Mouse (Mus musculus) urinary bladder, postnatal 4 days (tissue): ENCODE measurements around the gene H2-M10.3.
"Not testable (repeated sequence)": the region's sequence is repeated elsewhere in the genome, so short reads cannot be mapped to it uniquely, and the experiment has no call there.

ENCODE experiments used
- DNase-seq, 2 experiments: peaks; one replicate each; pipeline ENCODE4 v3.0.0; 2021 to 2022; ENCODE audit warnings: low spot score in 2 of 2

Gene H2-M10.3

GRCm38 (mm10) chr17:36368317-36368716 lies at the start of gene H2-M10.3:
Gene H2-M10.3 (minus strand): TSS chr17:36368417.
- DNase-seq = not testable (repeated sequence)

DNA sequence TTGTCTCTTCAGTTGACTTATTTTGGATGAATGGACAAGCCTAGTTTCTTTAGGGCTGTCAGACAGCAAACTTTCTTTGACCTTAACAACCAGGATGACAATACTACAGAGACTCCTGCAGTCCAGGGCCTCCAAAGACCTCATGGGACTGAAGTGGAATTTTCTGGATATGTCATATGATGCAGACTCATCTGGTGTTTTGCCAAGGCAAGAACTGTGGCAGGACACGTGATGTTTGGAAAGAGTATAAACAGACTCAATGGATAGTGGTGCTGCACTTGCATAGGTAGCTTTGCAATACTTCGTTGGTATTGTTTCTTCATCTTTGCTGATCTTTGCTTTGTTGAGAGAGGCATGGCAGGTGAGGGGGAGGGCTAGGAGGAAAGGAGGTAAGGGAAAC lies 49.2 kb upstream of the H2-M10.3 start:
- DNase-seq = no peak

GRCm38 (mm10) chr17:36415407-36415806 lies 47.2 kb upstream of the H2-M10.3 start:
- no peak for DNase-seq

DNA sequence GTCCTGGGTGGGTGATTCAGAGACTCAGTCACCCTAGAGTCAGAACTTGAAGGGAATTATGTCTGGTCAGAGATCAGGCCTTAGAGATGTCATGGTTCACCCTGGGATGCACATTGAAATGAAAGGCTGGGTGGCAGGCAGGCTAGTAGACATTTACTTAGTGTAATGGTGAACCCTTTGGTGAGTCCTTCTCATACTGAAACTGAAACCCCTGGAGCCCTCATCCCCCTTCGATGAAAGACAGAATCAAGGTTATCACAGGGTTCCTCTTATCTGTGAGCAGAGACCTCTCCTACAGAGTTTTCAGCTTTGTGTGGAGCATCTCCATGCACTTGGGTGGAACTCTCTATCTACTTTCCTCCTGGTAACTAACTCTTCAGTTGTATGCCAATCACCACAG lies 46.1 kb upstream of the H2-M10.3 start:
- no peak for DNase-seq

DNA sequence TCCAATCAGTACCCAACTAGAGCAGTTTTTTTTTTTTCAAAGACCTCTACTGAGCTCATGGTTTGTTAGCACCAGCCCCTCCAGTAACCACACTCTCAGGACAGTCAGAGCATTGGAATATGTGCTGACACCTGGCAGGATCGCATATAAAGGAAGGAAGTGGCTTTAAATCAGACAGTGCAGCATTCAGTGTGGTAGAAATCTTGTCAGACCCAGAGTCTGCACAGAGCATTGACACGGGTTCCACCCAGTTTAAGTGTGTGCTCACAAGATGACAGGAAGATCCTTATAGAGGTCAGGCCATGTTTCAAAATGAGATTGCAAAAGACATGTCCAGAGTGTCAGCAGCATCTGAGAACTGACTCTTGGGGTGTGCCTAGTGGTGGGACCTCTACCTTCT lies 21.7 kb upstream of the H2-M10.3 start:
- DNase-seq = no peak

DNA sequence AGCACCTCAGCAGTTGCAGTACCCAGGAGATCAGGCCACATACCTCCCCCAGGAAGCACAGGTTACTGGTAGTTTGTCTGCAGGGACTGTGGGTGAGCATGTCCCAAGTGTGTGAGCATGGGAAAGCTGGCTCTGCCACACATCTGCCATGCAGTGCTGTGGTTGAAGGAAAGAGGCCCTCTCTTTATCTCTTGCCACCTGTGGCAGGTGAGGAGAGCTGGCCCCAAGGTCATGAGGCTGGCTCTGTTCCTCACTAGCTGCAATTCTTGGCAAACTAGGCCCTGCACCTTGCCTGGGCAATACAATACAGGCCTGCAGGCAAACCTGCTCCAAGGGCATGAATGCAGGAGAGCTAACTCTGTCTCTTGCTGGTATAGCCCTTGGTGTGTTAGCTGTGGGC lies 5.8 kb downstream of the H2-M10.3 start:
- not testable (repeated sequence) for DNase-seq

DNA sequence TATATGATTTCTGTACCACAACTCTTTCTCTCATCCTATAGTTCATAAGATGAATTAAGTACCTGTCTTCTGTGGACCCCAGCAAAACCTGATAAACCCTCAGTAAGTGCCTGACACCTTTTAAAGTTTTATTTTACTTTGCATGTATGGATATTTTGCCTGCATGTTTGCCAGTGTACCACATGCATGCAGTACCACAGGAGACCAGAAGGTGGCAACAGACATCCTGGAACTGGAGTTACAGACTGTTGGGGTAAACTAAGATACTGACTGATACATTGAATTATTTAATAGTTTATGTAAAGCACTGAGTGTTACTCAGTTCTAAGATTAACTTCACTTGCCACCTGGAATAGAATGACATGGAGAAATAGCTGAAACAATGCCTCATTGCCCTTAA lies 10.7 kb downstream of the H2-M10.3 start:
- not testable (repeated sequence) for DNase-seq

DNA sequence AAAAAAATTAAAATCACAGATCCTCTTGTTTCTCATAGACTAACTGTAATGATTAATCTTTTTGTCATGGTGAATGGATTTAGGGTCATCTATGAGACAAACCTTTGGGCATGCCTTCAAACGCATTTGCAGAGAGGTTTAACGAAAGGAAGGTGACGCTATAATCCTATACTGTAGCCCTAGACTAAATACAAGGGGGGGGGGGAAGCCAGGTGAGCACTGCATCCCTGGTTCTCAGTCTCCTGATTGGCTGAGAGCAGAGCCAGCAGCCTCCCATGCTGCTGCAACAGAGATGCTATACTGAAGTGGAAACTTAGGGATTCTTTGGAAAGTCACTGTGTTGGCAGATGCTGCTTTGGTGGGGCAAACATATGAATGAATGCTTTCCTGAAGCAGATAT lies 12.5 kb downstream of the H2-M10.3 start:
- no peak for DNase-seq

GRCm38 (mm10) chr17:36355343-36355742 lies 12.9 kb downstream of the H2-M10.3 start:
- not testable (repeated sequence) for DNase-seq

- no peak for DNase-seq
Measured at GRCm38 (mm10) chr17:36326055-36326454, 42.2 kb downstream of the H2-M10.3 start, which contains the start of gene H2-M10.1. Gene H2-M10.1 (minus strand): TSS chr17:36326155.

- no peak for DNase-seq
Measured at GRCm38 (mm10) chr17:36315689-36316253, 52.4 kb downstream of the H2-M10.3 start.

- no peak for DNase-seq
Measured at GRCm38 (mm10) chr17:36315041-36315688, 53.1 kb downstream of the H2-M10.3 start.
